Mouse (Mus musculus) forebrain, postnatal 0 days (tissue): ENCODE results near the gene Pole4. TPM values are rescaled to one million over a fixed set of nuclear protein-coding genes. Genes with fewer than 3 reads are reported as not detected.
"Not testable (repeated sequence)": the region's sequence is repeated elsewhere in the genome, so short reads cannot be mapped to it uniquely, and the experiment has no call there.

Experiments
- ATAC-seq: fragments of 200-750 bp; cut with Nextera tagmentation; 2 replicates; pipeline ENCODE4 v1.8.0; 2017; ENCODE audit warnings: mild to moderate bottlenecking, moderate library complexity
- DNase-seq: peaks from one replicate; pipeline ENCODE4 v3.0.0-alpha.2; 2015
- H3K27ac ChIP-seq: fragments of 300-500 bp; sonication (generic); 2 replicates; pipeline ENCODE4 v1.5.1; 2014; ENCODE audit warnings: low read depth, mild to moderate bottlenecking, antibody characterized with exemption, low read length, moderate library complexity, mixed read lengths
- H3K27me3 ChIP-seq: fragments of 300-500 bp; sonication (generic); 2 replicates; pipeline ENCODE4 v1.6.1; 2014; ENCODE audit warnings: mild to moderate bottlenecking, low read length, mixed read lengths; ENCODE audit not compliant: insufficient read depth
- H3K36me3 ChIP-seq: fragments of 300-500 bp; sonication (generic); 2 replicates; pipeline ENCODE4 v1.6.1; 2014; ENCODE audit warnings: mild to moderate bottlenecking, moderate library complexity; ENCODE audit not compliant: insufficient read depth
- H3K4me1 ChIP-seq: fragments of 300-500 bp; sonication (generic); 2 replicates; pipeline ENCODE4 v1.6.1; 2014; ENCODE audit warnings: antibody characterized with exemption; ENCODE audit not compliant: insufficient read depth
- H3K4me2 ChIP-seq: fragments of 300-500 bp; sonication (generic); 2 replicates; pipeline ENCODE4 v1.6.1; 2014; ENCODE audit warnings: low read depth, mild to moderate bottlenecking, moderate library complexity
- H3K4me3 ChIP-seq: fragments of 300-500 bp; sonication (generic); 2 replicates; pipeline ENCODE4 v1.5.1; 2014; ENCODE audit warnings: low read depth, low read length, mixed read lengths
- H3K9ac ChIP-seq: fragments of 300-500 bp; sonication (generic); 2 replicates; pipeline ENCODE4 v1.6.1; 2014; ENCODE audit warnings: mild to moderate bottlenecking
- H3K9me3 ChIP-seq: fragments of 300-500 bp; sonication (generic); 2 replicates; pipeline ENCODE4 v1.6.1; 2016; ENCODE audit warnings: low read length
- CTCF ChIP-seq: sonication (generic); IDR thresholded peaks from 2 replicates; pipeline ENCODE4 v1.5.1; 2016; ENCODE audit warnings: antibody characterized with exemption, control low read depth, low read depth
- WGBS: fragments of 180-500 bp; shearing (Covaris S2); extraction: QIAGEN DNeasy Blood & Tissue Kit; methylation state at CpG from one replicate; pipeline ENCODE4 v1.1.7; 2014; 5-methylcytosine and 5-hydroxymethylcytosine counted together
- polyA plus RNA-seq: library from polyadenylated mRNA; unstranded; fragments of >200 nt; fragmentation: Nextera tagmentation; extraction: Ambion mirVana; gene quantifications from 2 replicates; pipeline ENCODE4 v1.2.1, GENCODE M21; 2015
- total RNA-seq: library from RNA; depleted of rRNA; stranded (reverse); fragments of >200 nt; gene quantifications from 2 replicates; pipeline ENCODE4 v1.2.3, GENCODE M21; 2014

Pole4 gene
- total and polyA plus RNA-seq, 2 experiments from 2014 or later = 82.3 to 141 TPM

DNA sequence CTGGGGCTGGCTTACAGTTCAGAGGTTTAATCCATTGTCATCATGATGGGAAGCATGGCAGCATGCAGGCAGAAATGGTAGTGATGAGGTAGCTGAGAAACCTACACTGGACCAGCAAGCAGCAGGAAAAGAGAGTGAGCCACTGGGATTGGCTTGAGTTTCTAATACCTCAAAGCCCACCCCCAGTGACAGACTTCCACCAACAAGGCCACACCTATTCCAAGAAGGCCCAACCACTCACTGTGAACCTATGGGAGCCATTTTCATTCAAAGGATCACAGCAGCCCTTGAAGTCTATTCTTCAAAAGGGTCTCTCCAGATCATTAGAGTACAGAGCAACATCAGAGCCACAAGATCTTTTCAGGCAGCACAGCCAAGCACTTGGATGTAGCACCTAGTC, 38.7 kb downstream of the Pole4 start:
- H3K36me3 ChIP-seq = no peaks in the 10 kb centered on the region
- H3K4me3 ChIP-seq = no peak overlapping the region
- TF ChIP-seq CTCF = no peak
- no peaks in the 10 kb centered on the region for H3K27me3 ChIP-seq
- 0 out of 2 replicates have a peak, but pooled peaks cover 3% of the 10 kb centered on the region for H3K9me3 ChIP-seq
- ATAC-seq = no peak
- H3K27ac ChIP-seq = no peak overlapping the region
- H3K4me2 ChIP-seq = no peak overlapping the region
- H3K4me1 ChIP-seq = no peaks in the 10 kb centered on the region
- H3K9ac ChIP-seq = no peak overlapping the region
- DNase-seq = no peak

DNA sequence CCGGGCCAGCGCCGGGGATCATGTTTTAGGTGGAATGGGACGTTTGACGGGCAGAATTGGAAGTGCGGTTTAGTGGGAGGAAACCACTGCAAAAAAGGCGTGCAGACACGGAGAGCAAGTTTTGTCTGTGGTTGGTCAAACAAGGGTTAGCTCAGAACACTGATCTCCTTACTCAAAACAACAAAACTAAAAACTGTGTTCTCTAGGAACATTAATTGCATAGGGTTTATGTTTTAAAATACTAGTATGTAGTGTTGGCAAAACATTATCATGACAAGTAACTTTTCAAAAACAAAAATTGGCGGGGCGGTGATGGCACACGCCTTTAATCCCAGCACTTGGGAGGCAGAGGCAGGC, 52.0 kb downstream of the Pole4 start:
- H3K36me3 ChIP-seq = no peaks in the 10 kb centered on the region
- no peaks in the 10 kb centered on the region for H3K27me3 ChIP-seq
- peak overlapping the region; percentile 94 for H3K9ac ChIP-seq
- ATAC-seq (no peak), DNase-seq (no peak)
- TF ChIP-seq CTCF = no peak
- H3K4me2 ChIP-seq = peak overlapping the region; percentile 53
- H3K4me3 ChIP-seq = peak overlapping the region; percentile 77
- no peaks in the 10 kb centered on the region for H3K4me1 ChIP-seq
- H3K9me3 ChIP-seq = no peaks in the 10 kb centered on the region
- 35% methylated on average over 11 of the region's 11 CpGs for WGBS
- H3K27ac ChIP-seq = peak overlapping the region; percentile 96

DNA sequence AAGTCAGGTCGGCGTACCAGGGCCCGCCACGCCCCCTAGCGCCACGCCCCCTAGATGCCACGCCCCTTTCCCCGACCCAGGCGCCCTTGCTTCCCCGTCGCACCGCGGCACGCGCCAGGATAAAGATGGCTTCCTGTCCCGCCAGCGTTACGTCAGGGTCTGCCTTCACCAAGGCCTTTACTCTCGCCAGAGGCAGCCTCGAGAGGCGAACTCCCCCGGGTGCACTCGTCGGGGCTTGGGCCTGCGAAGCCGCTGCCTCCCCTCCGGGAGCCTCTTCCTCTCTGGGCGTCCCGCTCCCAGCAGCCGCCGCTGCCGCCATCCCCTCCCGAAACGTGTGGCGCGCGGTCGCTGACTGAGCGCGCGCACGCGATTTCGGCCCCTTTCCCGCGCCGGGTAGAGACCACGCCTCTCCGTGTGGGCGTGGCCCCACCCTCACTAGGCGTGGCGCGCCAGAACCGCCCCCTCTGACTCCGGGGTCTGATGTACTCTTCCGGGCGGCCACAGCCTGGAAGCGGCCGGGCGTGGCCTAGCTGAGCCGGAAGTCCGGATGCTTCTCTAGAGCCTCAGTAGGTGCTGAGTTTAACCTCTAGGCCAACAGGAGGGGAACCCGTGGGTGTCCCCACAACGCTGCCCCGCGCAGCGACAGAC, 52.5 kb downstream of the Pole4 start:
- H3K4me1 ChIP-seq = no peaks in the 10 kb centered on the region
- no peaks in the 10 kb centered on the region for H3K9me3 ChIP-seq
- peak overlapping the region; percentile 77 for H3K4me3 ChIP-seq
- no peaks in the 10 kb centered on the region for H3K36me3 ChIP-seq
- peak overlapping the region; percentile 53 for H3K4me2 ChIP-seq
- peak overlapping the region; percentile 94 for H3K9ac ChIP-seq
- DNase-seq (peak; percentile 94), ATAC-seq (peak; percentile 97)
- peak; percentile 18; the same call in 1 of the 2 replicates for TF ChIP-seq CTCF
- no peaks in the 10 kb centered on the region for H3K27me3 ChIP-seq
- under 1% methylated on average over 62 of the region's 67 CpGs for WGBS
- peak overlapping the region; percentile 96 for H3K27ac ChIP-seq

GRCm38 (mm10) chr6:82649096-82649495, 56.1 kb downstream of the Pole4 start:
- WGBS = 67% methylated on average over 2 of the region's 2 CpGs
- Histone ChIP-seq H3K27ac (no peak overlapping the region), H3K9ac (no peak overlapping the region), H3K27me3 (no peaks in the 10 kb centered on the region), H3K9me3 (no peaks in the 10 kb centered on the region), H3K4me2 (no peak overlapping the region), H3K36me3 (no peaks in the 10 kb centered on the region), H3K4me3 (no peak overlapping the region), H3K4me1 (no peaks in the 10 kb centered on the region)
- no peak for DNase-seq
- no peak for ATAC-seq
- no peak; the same call in 1 of the 2 replicates for TF ChIP-seq CTCF

- no peak for TF ChIP-seq CTCF
- Histone ChIP-seq H3K27ac (no peak overlapping the region), H3K9me3 (no peaks in the 10 kb centered on the region), H3K4me1 (no peaks in the 10 kb centered on the region), H3K9ac (no peak overlapping the region), H3K4me2 (no peak overlapping the region), H3K36me3 (no peaks in the 10 kb centered on the region), H3K4me3 (no peak overlapping the region), H3K27me3 (no peaks in the 10 kb centered on the region)
- ATAC-seq = no peak
- no peak for DNase-seq
- WGBS = 72% methylated on average over 1 of the region's 1 CpGs
Measured at GRCm38 (mm10) chr6:82647940-82648655, 57.1 kb downstream of the Pole4 start.

GRCm38 (mm10) chr6:82647001-82647400, 58.2 kb downstream of the Pole4 start:
- Histone ChIP-seq H3K27ac (no peak overlapping the region), H3K4me1 (no peaks in the 10 kb centered on the region), H3K36me3 (no peaks in the 10 kb centered on the region), H3K9ac (no peak overlapping the region), H3K27me3 (no peaks in the 10 kb centered on the region), H3K4me3 (no peak overlapping the region), H3K4me2 (no peak overlapping the region), H3K9me3 (no peaks in the 10 kb centered on the region)
- no peak for ATAC-seq
- TF ChIP-seq CTCF = no peak
- DNase-seq = no peak
- 82% methylated on average over 1 of the region's 1 CpGs for WGBS

DNA sequence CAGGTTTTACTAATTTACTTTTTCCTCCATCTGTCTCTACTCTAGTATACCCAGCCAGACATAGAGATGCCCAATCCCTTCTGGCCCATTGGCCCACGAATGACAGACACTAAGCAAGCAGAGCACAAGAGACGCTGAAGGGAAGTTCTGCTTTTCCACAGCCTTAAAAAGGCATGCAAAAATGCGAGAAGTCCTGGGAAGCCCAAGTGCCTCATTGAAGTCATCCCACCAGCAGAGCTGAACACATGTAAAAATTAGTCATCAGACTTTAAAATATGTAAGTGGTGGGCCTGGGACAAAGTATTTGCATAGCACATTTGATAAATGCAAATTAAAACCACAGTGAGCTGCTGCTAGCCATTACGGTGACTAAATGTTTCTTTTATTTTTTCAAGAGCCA, 65.1 kb downstream of the Pole4 start:
- DNase-seq = peak; percentile 43
- H3K9ac ChIP-seq = no peak overlapping the region
- WGBS = 41% methylated on average over 4 of the region's 4 CpGs

GRCm38 (mm10) chr6:82625331-82625730, 79.8 kb downstream of the Pole4 start:
- DNase-seq, H3K27ac ChIP-seq, H3K4me3 ChIP-seq, H3K27me3 ChIP-seq, ATAC-seq, H3K9me3 ChIP-seq, H3K4me1 ChIP-seq, H3K9ac ChIP-seq, H3K4me2 ChIP-seq, H3K36me3 ChIP-seq: not testable (repeated sequence)
- WGBS = 98% methylated on average over 6 of the region's 8 CpGs

More for the DNA sequence above, 65.1 kb downstream of the Pole4 start:
- no peaks in the 10 kb centered on the region for H3K9me3 ChIP-seq
- no peak overlapping the region for H3K4me3 ChIP-seq
- no peaks in the 10 kb centered on the region for H3K36me3 ChIP-seq
- no peaks in the 10 kb centered on the region for H3K4me1 ChIP-seq
- H3K27ac ChIP-seq = no peak overlapping the region
- H3K4me2 ChIP-seq = no peak overlapping the region
- TF ChIP-seq CTCF = no peak
- ATAC-seq = peak; percentile 85
- no peaks in the 10 kb centered on the region for H3K27me3 ChIP-seq
